Mouse (Mus musculus) liver, postnatal 0 days (tissue): ENCODE data around the gene Gfer.

ENCODE experiments used
- CTCF ChIP-seq: sonication (generic); IDR thresholded peaks from 2 replicates; pipeline ENCODE4 v1.5.1; 2016; ENCODE audit warnings: antibody characterized with exemption, low read depth
- EP300 ChIP-seq: IDR thresholded peaks from 2 replicates; pipeline ENCODE4 v1.6.1; 2016; ENCODE audit warnings: antibody characterized with exemption, low read depth, mild to moderate bottlenecking

DNA sequence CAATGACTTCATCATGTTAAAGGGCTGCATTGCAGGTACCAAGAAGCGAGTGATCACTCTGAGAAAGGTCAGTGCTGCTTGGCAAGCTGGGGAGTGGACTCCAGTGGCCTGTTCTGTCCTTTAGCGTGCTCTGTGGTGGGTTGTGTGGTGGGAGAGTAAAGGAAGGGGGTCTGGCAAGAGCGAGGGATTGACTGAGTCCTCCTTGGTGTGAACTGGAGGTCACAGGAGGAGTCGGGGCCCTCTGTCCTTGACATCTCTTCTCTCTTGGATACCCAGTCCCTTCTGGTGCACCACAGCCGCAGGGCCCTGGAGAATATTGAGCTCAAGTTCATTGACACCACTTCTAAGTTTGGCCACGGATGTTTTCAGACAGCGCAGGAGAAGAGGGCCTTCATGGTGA, 39.5 kb upstream of the Gfer start:
- no peak for TF ChIP-seq CTCF
- TF ChIP-seq EP300, result no peak
